Mouse (Mus musculus) hindbrain, embryonic 15.5 days (tissue): ENCODE data around the gene Tnks2. TPM values are rescaled to one million over a fixed set of nuclear protein-coding genes. Genes with fewer than 3 reads are reported as not detected.
A peak's percentile ranks its signal among the peaks of the same experiment; 100 is the strongest.

Experiments
- ATAC-seq: fragments of 200-750 bp; cut with Nextera tagmentation; 2 replicates; pipeline ENCODE4 v1.8.0; 2017; ENCODE audit warnings: low read depth, moderate number of reproducible peaks, moderate TSS enrichment; ENCODE audit not compliant: low FRiP score
- H3K27ac ChIP-seq: fragments of 300-500 bp; sonication (generic); replicated peaks from 2 replicates; pipeline ENCODE4 v1.5.1; 2015; ENCODE audit warnings: mild to moderate bottlenecking, inconsistent platforms
- H3K27me3 ChIP-seq: fragments of 300-500 bp; sonication (generic); 2 replicates; pipeline ENCODE4 v1.6.1; 2015; ENCODE audit warnings: control low read depth, inconsistent platforms
- H3K36me3 ChIP-seq: fragments of 300-500 bp; sonication (generic); 2 replicates; pipeline ENCODE4 v1.6.1; 2015; ENCODE audit warnings: control low read depth, inconsistent platforms
- H3K4me1 ChIP-seq: fragments of 300-500 bp; sonication (generic); replicated peaks from 2 replicates; pipeline ENCODE4 v1.6.1; 2015; ENCODE audit warnings: control low read depth, inconsistent platforms
- H3K4me2 ChIP-seq: fragments of 300-500 bp; sonication (generic); 2 replicates; pipeline ENCODE4 v1.6.1; 2015; ENCODE audit warnings: moderate library complexity, mild to moderate bottlenecking, inconsistent platforms
- H3K4me3 ChIP-seq: fragments of 300-500 bp; sonication (generic); 2 replicates; pipeline ENCODE4 v1.5.1; 2015; ENCODE audit warnings: mild to moderate bottlenecking, inconsistent platforms
- H3K9ac ChIP-seq: fragments of 300-500 bp; sonication (generic); 2 replicates; pipeline ENCODE4 v1.6.1; 2015; ENCODE audit warnings: inconsistent platforms
- H3K9me3 ChIP-seq: fragments of 300-500 bp; sonication (generic); 2 replicates; pipeline ENCODE4 v1.6.1; 2016; ENCODE audit warnings: control low read depth, inconsistent platforms
- WGBS: fragments of 180-500 bp; shearing (Covaris S2); methylation state at CpG from one replicate; pipeline ENCODE4 v1.1.7; 2015; 5-methylcytosine and 5-hydroxymethylcytosine counted together
- polyA plus RNA-seq: library from polyadenylated mRNA; unstranded; fragments of >200 nt; fragmentation: Nextera tagmentation; extraction: Ambion mirVana; gene quantifications from 2 replicates; pipeline ENCODE4 v1.2.1, GENCODE M21; 2015

Gene Tnks2
- polyA plus RNA-seq, 1 experiment from 2014 or later = 43.2 TPM

DNA sequence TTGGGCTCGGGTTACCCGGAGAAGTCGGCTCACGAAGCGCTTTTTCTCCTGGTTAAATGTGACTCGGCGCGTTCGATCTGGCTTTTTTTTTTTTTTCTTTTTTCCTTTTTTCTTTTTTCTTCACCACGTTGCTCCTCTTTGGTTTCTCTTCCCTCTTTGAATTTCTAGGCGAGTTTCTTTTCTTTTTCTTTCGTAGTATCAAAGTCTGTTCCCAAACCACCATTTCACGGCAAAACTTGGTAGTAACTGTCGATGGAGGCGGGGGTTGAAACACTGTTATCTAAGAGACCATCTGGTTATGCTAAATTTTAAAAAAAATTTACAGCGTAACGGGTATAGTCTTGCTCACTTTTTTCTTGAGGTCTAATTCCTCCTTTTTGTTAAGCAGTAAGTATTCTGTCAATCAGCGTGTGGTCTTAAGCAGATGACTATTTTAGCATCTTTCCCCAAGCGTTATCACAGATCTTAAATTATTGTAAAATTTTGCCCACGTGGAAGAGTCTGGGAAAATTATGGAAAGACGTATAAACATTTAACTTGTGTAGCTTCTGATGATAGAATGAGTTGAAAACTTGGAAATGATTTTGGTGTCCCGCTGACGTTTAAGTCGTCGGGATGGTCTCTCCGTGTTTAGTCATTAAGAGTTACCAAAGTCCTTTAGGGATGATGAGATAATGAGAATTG lies 92.7 kb downstream of the Tnks2 start:
- Histone ChIP-seq H3K27me3 (no peaks in the 10 kb centered on the region), H3K9ac (peak overlapping the region; percentile 82), H3K9me3 (no peaks in the 10 kb centered on the region), H3K36me3 (no peaks in the 10 kb centered on the region), H3K4me3 (peak overlapping the region; percentile 99), H3K4me1 (peaks cover 25% of the 10 kb centered on the region), H3K27ac (peak overlapping the region; percentile 97), H3K4me2 (peak overlapping the region; percentile 67)
- 2% methylated on average over 26 of the region's 26 CpGs for WGBS
- ATAC-seq = no peak

DNA sequence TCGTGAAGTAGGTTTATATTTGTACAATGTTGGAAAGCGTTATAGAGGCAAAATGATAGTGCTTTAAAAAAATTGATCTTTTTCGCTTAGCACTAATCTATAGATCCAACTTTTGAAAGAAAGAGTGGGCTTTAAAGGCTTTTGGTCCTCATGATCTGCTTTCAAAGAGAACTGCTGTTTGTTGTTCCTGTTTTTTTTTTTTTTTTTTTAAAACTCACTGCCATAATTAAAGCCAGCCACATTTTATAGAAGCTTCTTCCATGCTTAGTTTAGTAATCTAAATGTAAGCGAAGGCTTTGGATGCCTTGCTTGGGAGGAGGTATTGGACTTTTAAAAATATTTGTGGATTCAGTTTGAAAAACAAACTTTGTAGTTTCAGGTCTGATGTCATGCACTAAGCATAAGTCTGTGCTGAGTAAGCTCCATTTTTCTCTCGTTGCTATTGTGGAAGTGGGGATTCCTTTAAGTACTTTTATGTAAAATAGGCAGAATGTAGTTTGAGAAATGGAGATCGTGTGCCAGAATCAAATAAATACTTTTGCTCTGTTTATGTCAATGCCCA lies 93.8 kb downstream of the Tnks2 start:
- H3K4me1 ChIP-seq = peaks cover 25% of the 10 kb centered on the region
- H3K9ac ChIP-seq = no peak overlapping the region
- ATAC-seq = no peak
- peak overlapping the region; percentile 67 for H3K4me2 ChIP-seq
- no peaks in the 10 kb centered on the region for H3K27me3 ChIP-seq
- H3K4me3 ChIP-seq = peak overlapping the region; percentile 99; the same call in 1 of the 2 replicates
- WGBS = 86% methylated on average over 6 of the region's 6 CpGs
- H3K9me3 ChIP-seq = no peaks in the 10 kb centered on the region
- no peak overlapping the region for H3K27ac ChIP-seq
- H3K36me3 ChIP-seq = no peaks in the 10 kb centered on the region

DNA sequence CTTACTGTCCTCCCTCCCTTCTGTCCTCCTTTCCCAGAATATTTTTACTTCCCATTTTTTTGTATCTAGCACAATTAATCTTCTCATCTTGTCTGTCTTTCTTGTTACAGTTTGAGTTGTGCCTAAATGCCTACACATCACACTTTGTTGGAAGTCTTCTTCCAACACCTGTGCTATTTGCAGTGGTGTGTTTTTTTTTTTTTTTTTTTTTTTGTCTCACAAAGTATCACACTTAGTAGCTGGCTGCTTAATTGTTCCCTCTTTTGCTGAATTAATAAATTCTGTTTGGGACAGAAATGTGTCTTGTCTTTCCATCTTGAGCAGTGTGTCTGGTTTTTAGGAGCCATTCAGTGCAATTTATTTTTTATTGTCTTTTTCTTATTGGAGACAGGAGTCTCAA lies 95.8 kb downstream of the Tnks2 start:
- no peaks in the 10 kb centered on the region for H3K27me3 ChIP-seq
- H3K4me3 ChIP-seq = no peak overlapping the region

DNA sequence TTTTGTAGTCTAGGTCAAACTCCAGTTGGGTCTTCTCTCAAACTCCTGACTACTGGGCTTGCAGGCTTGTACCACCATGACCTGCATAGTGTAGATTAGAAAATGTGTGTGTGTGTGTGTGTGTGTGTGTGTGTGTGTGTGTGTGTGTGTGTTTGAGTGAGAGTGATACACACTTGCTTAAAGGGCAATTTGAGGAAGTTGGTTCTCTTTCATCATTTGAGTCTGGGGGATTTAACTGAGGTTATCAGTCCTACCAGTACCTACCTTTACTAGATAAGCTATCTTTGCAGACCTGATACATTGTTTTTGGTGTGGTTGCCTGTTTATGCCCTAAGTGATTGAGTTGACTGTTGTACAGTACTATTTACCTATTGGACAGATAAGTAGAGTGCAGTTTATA lies 98.1 kb downstream of the Tnks2 start:
- Histone ChIP-seq H3K9me3 (no peaks in the 10 kb centered on the region), H3K4me3 (no peak overlapping the region), H3K9ac (no peak overlapping the region), H3K36me3 (no peaks in the 10 kb centered on the region), H3K4me1 (peaks cover 15% of the 10 kb centered on the region), H3K27me3 (no peaks in the 10 kb centered on the region), H3K27ac (no peak overlapping the region), H3K4me2 (no peak overlapping the region)
- no peak for ATAC-seq

More for the DNA sequence above, 95.8 kb downstream of the Tnks2 start:
- Histone ChIP-seq H3K4me2 (no peak overlapping the region), H3K27ac (no peak overlapping the region), H3K36me3 (no peaks in the 10 kb centered on the region), H3K9ac (no peak overlapping the region), H3K9me3 (no peaks in the 10 kb centered on the region), H3K4me1 (peaks cover 24% of the 10 kb centered on the region)
- ATAC-seq = no peak

DNA sequence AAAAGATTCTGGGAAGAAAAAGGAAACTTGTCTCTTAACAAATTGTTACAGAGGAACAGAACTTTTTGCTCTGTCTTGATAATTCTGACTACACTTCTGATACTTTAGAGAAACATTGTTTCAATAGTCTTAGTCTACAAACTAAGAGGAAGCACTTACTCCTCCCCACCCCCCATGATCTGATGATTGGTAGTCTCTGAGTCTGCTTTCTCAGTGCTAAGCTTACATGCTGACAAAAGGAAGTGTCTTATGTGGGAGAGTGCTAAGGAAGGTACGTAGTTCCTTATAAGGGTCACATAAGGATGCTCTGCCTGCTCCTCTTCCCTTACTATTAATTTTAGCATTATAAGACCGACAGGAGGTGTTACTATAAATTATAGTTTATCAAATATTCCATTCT lies 98.6 kb downstream of the Tnks2 start:
- Histone ChIP-seq H3K36me3 (no peaks in the 10 kb centered on the region), H3K9me3 (no peaks in the 10 kb centered on the region), H3K4me1 (peaks cover 10% of the 10 kb centered on the region), H3K27me3 (no peaks in the 10 kb centered on the region), H3K9ac (no peak overlapping the region), H3K4me2 (no peak overlapping the region), H3K27ac (no peak overlapping the region), H3K4me3 (no peak overlapping the region)
- 94% methylated on average over 2 of the region's 2 CpGs for WGBS
- ATAC-seq = no peak

DNA sequence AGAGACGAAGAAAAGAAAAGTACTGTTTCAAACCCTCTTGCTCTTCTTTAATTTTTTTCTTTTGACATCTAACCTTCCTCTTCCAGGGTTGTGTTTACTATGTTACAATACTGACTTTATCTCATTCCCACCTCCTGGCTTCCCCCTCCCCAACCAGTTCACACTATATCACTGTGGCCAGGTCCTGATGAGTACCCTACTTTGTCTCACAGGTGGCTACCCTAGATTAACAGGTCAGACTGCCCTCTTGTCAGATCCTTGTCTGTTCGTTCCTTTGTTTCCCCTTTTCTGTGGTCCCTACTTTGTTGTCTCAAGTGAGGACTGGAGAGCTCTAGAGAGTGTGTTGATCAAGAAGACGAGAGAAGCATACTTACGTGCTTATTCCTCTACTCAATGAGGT lies 102.3 kb downstream of the Tnks2 start:
- Histone ChIP-seq H3K27me3 (no peaks in the 10 kb centered on the region), H3K9me3 (no peaks in the 10 kb centered on the region), H3K4me2 (no peak overlapping the region), H3K36me3 (no peaks in the 10 kb centered on the region), H3K9ac (no peak overlapping the region), H3K4me1 (no peaks in the 10 kb centered on the region), H3K27ac (no peak overlapping the region), H3K4me3 (no peak overlapping the region)
- no peak for ATAC-seq
- 95% methylated on average over 4 of the region's 4 CpGs for WGBS

DNA sequence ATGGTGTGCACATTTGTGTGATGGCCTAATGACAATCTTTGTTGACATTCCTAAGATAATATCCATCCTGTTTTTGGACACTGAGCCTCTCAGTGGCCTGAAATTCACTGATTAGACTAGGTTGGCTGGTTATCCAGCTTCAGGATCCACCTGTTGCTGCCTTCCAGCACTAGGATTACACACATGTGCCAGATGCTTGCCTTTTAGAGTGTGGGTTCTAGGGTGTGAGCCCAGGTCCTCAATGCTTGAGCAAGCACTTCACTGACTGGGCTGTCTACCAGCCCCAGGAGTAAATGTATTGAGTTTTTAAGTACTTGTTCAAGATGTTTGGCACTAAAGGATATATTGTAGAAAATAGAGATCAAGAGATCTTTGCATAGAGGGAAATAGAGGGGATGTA lies 104.0 kb downstream of the Tnks2 start:
- H3K4me2 ChIP-seq = no peak overlapping the region
- no peak for ATAC-seq
- H3K27me3 ChIP-seq = no peaks in the 10 kb centered on the region
- H3K9me3 ChIP-seq = no peaks in the 10 kb centered on the region
- H3K4me1 ChIP-seq = no peaks in the 10 kb centered on the region
- no peak overlapping the region for H3K4me3 ChIP-seq
- no peak overlapping the region for H3K9ac ChIP-seq
- no peak overlapping the region for H3K27ac ChIP-seq
- H3K36me3 ChIP-seq = no peaks in the 10 kb centered on the region

DNA sequence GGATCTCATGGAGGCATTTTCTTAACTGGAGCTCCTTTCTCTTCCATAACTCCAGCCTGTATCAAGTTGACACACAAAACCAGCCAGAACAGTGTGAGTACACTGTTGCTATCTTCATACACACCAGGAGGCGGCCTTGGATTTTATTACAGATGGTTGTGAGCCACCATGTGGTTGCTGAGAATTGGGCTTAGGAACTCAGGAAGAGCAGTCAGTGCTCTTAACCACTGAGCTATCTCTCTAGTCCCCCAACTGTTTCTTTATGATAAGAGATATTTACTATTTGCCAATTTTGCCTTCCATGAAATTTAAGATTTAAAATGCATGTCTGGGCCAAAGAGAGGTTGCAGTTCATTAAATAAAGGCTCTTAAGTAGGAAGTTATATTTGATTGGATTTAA lies 106.0 kb downstream of the Tnks2 start:
- Histone ChIP-seq H3K36me3 (no peaks in the 10 kb centered on the region), H3K4me2 (no peak overlapping the region), H3K9ac (no peak overlapping the region), H3K27ac (no peak overlapping the region), H3K9me3 (no peaks in the 10 kb centered on the region), H3K4me1 (no peaks in the 10 kb centered on the region), H3K4me3 (no peak overlapping the region), H3K27me3 (no peaks in the 10 kb centered on the region)
- 97% methylated on average over 1 of the region's 1 CpGs for WGBS
- ATAC-seq = no peak

Other genes with a start within 250 kb of the Tnks2 start
- gene Ppp1r3c, start 97.6 kb upstream of the Tnks2 start, polyA plus RNA-seq = 23.2 and 25.6 TPM in 2 replicates
- gene Fgfbp3, start 85.4 kb downstream of the Tnks2 start, polyA plus RNA-seq = 57.8 and 62.4 TPM in 2 replicates
- gene Btaf1, start 91.8 kb downstream of the Tnks2 start, polyA plus RNA-seq = 9.0 and 9.8 TPM in 2 replicates